Mouse (Mus musculus): ENCODE data around the gene Slc40a1. TPM values are rescaled to one million over a fixed set of nuclear protein-coding genes. Genes with fewer than 3 reads are reported as not detected.

Gene Slc40a1
- total and polyA plus RNA-seq, 2 experiments from 2014 or later, result 13.9 to 28.7 TPM

DNA sequence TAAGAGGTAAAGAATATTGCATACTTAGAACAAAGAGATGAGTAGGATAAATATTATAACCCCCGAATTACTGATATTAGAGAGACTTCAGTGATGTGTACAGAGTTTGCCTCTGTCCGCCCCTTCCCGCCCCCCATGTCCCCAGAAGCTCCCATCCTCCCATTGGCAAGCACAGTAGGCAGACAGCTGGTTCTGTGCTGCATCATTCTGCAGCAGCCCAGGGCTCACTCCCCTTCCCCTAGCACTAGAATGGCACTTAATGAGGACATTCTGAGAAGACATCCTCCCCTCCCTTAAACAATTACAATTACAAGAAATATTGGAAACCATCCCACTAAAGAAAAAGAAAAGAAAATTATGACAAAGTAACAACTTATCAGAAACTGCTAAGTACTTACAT is 62.7 kb downstream of the Slc40a1 start:
- 90% methylated on average over 3 of the region's 3 CpGs for WGBS
- Histone ChIP-seq H3K4me3 (ENCODE audit: low read depth, low read length) (no peak overlapping the region), H3K27me3 (ENCODE audit: insufficient read depth, low read length) (no peaks in the 10 kb centered on the region)

DNA sequence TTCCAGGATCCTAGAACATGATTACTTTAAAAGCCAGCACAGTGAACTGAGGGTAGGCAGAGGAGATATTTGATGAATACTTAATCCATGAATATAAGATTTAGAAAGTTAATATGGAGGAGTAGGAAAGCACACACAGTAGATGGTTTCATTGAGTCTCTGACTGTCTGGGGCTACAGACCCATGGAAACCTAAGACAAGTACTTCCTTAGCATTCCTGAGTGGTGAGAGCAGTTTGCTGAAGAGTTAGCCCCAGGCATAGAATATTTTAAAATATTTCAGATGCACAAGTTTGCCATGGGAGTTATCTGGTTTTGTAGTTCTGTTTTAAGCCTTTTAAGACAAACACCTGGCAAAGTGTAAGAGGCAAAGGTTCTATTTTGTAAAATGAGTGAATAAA is 65.2 kb downstream of the Slc40a1 start:
- H3K36me3 ChIP-seq (ENCODE audit: insufficient read depth), result no peaks in the 10 kb centered on the region
- ATAC-seq (no peak), DNase-seq (no peak)
- H3K9ac ChIP-seq, result no peak overlapping the region
- H3K27me3 ChIP-seq (ENCODE audit: insufficient read depth, low read length), result no peaks in the 10 kb centered on the region
- no peaks in the 10 kb centered on the region for H3K4me1 ChIP-seq (ENCODE audit: insufficient read depth)
- H3K4me2 ChIP-seq (ENCODE audit: low read depth), result no peak overlapping the region
- no peak overlapping the region for H3K4me3 ChIP-seq (ENCODE audit: low read depth, low read length)
- H3K9me3 ChIP-seq (ENCODE audit: low read length), result no peaks in the 10 kb centered on the region
- no peak overlapping the region for H3K27ac ChIP-seq (ENCODE audit: low read depth, low read length)
- TF ChIP-seq CTCF (IDR thresholded peaks at IDR 0.05; ENCODE audit: low read depth), result no peak

More for the DNA sequence above, 62.7 kb downstream of the Slc40a1 start:
- no peaks in the 10 kb centered on the region for H3K4me1 ChIP-seq (ENCODE audit: insufficient read depth)
- H3K27ac ChIP-seq (ENCODE audit: low read depth, low read length), result no peak overlapping the region
- no peak for TF ChIP-seq CTCF (IDR thresholded peaks at IDR 0.05; ENCODE audit: low read depth)
- no peak overlapping the region for H3K9ac ChIP-seq
- H3K9me3 ChIP-seq (ENCODE audit: low read length), result no peaks in the 10 kb centered on the region
- no peaks in the 10 kb centered on the region for H3K36me3 ChIP-seq (ENCODE audit: insufficient read depth)
- no peak for DNase-seq
- ATAC-seq, result no peak
- H3K4me2 ChIP-seq (ENCODE audit: low read depth), result no peak overlapping the region

GRCm38 (mm10) chr1:45860349-45860748 is 66.0 kb downstream of the Slc40a1 start:
- no peak for DNase-seq
- H3K27ac ChIP-seq (ENCODE audit: low read depth, low read length), result no peak overlapping the region
- no peak for TF ChIP-seq CTCF (IDR thresholded peaks at IDR 0.05; ENCODE audit: low read depth)
- no peaks in the 10 kb centered on the region for H3K4me1 ChIP-seq (ENCODE audit: insufficient read depth)
- H3K9me3 ChIP-seq (ENCODE audit: low read length), result no peaks in the 10 kb centered on the region
- no peak overlapping the region for H3K4me3 ChIP-seq (ENCODE audit: low read depth, low read length)
- no peak overlapping the region for H3K9ac ChIP-seq
- no peaks in the 10 kb centered on the region for H3K36me3 ChIP-seq (ENCODE audit: insufficient read depth)
- no peak overlapping the region for H3K4me2 ChIP-seq (ENCODE audit: low read depth)
- no peaks in the 10 kb centered on the region for H3K27me3 ChIP-seq (ENCODE audit: insufficient read depth, low read length)
- no peak for ATAC-seq
- 74% methylated on average over 5 of the region's 5 CpGs for WGBS

Other genes starting within 250 kb of the Slc40a1 start
- 40.9 and 145 TPM in 2 replicates for gene Wdr75, start 131.4 kb downstream of the Slc40a1 start, total RNA-seq (2014; rRNA removed)
- gene Wdr75, start 131.4 kb downstream of the Slc40a1 start, polyA plus RNA-seq (2015; fragmentation: Nextera tagmentation; extraction: Ambion mirVana), result 34.8 and 38.1 TPM in 2 replicates
- gene Gm5269, start 36.2 kb downstream of the Slc40a1 start, total RNA-seq (2014; rRNA removed), result not detected in 2 replicates
- gene Gm5269, start 36.2 kb downstream of the Slc40a1 start, polyA plus RNA-seq (2015; fragmentation: Nextera tagmentation; extraction: Ambion mirVana), result not detected in 2 replicates
- 5.1 TPM in 2 replicates for gene Dnah7b, start 139.8 kb upstream of the Slc40a1 start, total RNA-seq (2014; rRNA removed)
- 0.75 and 1.6 TPM in 2 replicates for gene Dnah7b, start 139.8 kb upstream of the Slc40a1 start, polyA plus RNA-seq (2015; fragmentation: Nextera tagmentation; extraction: Ambion mirVana)